Mouse (Mus musculus) mature B cell (primary cell): ENCODE results near the gene Ankrd54.
"Not testable (repeated sequence)": the region's sequence is repeated elsewhere in the genome, so short reads cannot be mapped to it uniquely, and the experiment has no call there.

Experiments used
- in situ Hi-C: fragments of 300-500 bp; cut with MboI; formaldehyde crosslinking; loops from 2 replicates; pipeline ENCODE4 v1.14.3; 2019

The Ankrd54 gene

DNA sequence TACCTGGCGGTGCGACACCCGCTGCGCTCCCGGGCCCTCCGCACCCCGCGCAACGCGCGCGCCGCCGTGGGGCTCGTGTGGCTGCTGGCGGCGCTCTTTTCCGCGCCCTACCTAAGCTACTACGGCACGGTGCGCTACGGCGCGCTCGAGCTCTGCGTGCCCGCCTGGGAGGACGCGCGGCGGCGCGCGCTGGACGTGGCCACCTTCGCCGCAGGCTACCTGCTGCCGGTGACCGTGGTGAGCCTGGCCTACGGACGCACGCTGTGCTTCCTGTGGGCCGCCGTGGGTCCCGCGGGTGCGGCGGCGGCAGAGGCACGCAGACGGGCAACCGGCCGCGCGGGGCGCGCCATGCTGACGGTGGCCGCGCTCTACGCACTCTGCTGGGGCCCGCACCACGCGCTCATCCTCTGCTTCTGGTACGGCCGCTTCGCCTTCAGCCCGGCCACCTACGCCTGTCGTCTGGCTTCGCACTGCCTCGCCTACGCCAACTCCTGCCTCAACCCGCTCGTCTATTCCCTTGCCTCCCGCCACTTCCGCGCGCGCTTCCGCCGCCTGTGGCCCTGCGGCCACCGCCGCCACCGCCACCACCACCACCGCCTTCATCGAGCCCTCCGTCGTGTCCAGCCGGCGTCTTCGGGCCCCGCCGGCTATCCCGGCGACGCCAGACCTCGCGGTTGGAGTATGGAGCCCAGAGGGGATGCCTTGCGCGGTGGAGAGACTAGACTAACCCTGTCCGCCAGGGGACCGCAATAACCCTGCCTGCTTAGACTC, 19.8 kb downstream of the Ankrd54 start:
- in situ Hi-C loops, result no loop called here

DNA sequence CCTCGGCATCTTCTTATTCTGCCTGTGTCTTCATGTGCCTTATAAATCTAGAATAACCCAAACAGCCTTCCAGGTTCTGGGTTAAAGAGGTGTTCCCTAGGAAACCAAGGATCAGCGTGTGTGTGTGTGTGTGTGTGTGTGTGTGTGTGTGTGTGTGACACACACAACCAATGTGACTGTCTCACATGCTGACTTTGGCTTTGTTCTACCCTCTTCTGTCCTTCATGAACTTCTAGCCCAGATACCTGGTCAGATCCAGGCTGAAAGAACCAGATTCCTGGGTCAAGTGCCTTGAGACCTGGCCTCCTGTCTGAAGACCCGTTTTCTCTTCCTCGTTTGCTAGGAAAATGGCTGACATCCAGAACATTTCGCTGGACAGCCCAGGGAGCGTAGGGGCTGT, 21.1 kb downstream of the Ankrd54 start, which contains the start of gene Galr3:
Galr3 (plus strand) TSS at position 301 of the 400 bp plus-strand sequence.
- in situ Hi-C loops, result no loop called here

DNA sequence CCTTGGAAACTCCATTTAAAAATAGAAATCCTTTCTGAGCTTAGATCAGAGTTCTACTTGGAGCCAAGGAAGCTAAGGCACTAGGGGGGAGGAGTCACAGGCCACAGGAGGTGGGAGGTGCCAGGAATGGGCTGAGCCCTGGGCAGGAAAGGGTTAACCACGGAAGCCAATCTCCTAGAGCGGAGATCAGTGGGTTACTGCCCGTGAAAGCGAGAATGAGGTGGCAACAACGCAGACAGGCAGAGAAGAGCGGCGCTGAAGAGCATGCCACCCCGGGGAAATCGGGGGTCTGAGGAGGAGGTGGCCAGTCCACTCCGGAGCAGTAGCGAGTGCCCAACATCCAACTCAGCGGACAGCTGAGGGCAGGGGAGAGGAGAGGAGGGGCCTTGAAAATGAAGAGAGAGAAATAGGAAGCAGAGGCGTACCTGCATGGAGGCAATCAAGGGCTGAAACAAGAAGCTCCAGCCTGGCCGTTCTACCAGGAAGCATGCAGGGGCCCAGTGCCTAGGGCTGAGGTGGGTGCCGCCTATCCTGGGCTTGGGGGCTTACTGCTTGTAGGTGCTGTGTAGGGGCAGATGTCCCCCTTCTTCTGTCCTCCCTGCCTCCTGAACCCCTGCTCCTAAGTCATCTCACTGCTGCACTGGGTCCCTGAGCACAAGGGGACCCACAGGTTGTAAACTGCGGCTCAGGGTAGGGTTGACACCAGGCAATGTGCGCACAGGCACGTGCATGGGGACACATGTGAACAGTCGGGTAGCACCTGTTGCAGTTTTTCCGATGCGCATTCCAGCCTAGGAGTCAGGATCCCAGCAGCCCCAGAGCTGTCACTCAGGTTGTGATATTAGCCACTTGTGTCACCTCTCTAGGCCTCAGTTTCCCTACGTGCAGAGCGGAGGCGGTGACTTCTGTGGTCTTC, 21.9 kb downstream of the Ankrd54 start:
- in situ Hi-C loops, result no loop called here

DNA sequence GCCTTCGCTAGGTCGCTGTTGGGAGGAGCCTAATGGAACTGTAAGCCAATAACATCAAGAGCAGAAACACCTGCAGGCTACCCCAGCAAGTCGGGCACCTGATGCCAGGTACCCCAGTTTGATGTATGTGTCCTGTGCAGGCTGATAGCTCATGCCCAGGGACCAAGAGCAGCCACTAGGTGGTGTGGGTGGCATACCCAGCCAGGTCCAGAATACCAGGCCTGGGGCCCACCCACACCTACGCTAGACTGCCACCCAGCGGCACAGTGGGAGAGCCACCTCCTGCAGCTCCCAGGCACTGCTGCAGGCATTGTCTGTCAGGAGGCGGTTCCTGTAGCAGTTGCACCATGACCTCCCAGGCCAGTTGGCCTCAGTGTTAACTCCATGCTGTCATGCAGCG, 23.8 kb downstream of the Ankrd54 start:
- in situ Hi-C loops, result no loop called here

DNA sequence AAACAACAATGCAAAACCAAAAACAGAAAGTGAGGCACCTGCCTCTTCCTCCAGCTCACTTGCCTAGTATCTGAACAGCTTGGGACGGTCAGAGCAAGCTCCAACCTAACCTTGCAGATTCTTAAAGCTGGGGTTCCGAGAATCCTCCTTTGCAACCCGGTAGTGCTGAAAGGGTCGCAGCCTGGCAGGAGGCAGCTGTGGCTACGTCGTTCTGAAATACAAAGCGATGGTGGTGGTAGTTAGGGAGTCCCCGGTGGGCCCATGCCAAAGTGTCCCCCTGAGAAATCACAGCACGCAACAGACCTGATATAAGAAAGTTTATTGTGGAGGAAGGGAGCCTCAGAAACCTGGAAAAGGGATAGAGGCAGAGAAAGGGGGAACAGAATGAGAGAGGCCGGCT, 24.4 kb downstream of the Ankrd54 start:
- in situ Hi-C loops, result no loop called here

DNA sequence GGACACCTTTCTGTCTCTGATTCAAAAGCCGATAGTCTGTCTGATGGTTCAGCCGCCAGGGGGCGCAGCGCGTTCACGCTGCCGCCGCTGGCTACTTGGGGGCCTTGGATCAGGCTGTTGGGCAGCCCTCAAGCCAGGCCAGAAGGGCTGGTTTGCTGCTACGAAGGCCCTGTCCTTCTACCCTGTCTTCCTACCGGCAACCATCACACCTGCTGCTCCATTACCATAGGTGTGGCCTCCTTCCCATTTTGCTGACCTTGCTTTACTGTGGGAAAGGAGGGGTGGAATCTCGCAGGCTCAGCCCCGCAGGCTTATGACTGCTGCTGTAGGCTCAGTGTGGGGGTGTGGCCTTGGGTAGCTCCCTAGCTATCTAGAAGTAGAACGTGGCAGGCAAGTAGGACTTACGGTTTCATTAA, 24.8 kb downstream of the Ankrd54 start:
- in situ Hi-C loops, result no loop called here

DNA sequence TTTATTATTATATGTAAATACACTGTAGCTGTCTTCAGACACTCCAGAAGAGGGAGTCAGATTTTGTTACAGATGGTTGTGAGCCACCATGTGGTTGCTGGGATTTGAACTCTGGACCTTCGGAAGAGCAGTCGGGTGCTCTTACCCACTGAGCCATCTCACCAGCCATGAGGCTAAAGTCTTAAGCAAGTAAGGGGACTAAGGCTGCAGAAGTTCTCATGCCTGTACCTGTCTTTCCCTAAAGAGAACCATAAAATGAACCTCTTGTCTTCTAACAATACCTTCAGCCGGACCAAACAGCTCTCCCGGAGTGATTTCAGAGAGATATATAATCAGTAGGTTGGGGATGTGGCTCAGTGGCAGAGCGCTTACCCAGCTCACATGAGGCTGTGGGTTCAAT, 30.8 kb downstream of the Ankrd54 start:
- in situ Hi-C loops, result not testable (repeated sequence)

DNA sequence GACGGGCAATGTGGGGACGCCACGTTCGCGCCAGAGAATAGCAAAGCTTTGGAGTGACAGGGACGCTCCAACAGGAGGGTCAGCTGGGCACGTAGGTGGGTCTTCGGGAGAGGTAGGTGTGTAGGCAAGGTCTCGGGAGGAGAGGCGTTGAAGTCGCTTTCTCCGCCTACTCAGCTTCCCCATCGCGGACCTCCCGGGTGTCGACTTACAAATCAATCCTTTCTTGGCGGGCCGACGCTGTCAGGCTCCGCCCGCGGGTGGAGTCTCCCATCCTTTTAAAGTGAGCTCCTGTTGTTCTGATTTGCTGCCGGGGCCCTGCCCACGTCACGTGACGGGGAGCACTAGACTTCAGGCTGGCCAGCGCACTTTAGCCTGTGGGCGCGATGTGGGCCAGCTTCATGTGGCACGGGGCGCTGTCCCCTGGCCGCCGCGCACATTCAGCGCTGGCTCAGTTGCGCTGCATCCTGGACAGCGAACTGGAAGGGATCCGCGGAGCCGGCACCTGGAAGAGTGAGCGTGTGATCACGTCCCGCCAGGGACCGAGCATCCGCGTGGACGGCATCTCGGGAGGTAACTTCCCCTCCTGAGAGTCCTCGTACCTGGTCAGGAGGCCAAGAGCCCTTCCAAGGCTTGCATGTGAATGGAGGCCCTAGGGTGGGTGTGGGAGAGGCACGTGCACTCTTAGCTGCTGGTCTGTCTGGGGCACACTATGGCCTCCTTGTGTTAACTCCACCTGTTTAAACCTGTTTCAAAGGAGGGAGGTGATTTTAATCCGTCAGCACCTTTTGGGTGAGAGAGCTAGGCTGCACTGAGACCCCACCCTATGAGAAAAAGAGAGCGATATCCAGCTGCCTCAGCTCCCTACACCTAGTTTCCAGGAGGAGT, 31.9 kb downstream of the Ankrd54 start:
- in situ Hi-C loops, result no loop called here

DNA sequence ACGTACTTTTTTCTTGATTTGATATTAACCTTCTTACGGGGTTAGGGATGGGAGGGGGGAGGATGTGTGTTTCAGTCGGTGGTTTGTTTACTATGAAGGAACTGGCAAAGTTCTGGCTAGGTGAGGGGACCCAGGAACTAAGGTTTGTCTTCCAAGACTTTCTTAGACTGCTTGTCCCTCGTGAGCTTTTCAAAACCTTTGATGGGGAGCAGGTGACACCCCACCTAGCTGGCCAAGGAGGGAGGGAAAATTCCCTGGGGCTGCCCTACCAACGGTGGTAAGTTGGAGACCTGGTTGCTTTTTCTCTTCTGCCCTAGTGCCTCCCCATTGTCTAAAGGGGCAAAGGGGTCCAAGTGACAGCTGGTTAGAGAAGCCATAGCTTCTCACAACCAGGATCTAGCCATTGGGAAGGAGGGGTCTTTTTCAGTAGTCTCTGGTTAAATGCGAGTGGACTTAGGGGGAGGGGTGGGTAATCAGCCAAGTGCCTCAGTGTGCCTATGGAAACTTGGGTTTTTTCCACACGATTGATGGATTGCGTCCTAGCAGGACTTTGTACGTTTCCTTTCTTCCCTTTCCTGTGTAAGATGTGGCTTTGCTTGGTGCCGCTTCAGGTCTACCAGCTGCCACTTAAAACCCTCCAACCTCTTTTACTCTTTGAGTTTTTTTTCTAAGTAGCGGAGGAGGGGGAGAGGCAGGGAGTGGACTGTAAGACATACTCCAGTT, 33.0 kb downstream of the Ankrd54 start:
- in situ Hi-C loops, result no loop called here

DNA sequence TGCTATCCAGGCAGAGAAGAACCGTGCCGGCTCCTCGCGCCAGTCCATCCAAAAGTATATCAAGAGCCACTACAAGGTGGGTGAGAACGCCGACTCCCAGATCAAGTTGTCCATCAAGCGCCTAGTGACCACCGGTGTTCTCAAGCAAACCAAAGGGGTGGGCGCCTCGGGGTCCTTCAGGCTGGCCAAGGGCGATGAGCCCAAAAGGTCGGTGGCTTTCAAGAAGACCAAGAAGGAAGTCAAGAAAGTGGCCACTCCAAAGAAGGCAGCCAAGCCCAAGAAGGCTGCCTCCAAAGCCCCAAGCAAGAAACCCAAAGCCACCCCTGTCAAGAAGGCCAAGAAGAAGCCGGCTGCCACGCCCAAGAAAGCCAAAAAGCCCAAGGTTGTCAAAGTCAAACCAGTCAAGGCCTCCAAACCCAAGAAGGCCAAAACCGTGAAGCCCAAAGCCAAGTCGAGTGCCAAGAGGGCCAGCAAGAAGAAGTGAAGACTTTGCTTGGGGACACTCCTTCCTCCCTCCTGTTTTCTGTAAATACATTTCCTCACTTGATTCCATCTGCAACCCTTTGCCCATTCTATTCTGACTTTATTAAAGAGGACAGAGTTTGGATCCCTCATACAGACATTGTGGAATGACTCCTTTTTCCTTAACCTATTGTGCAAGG, 33.7 kb downstream of the Ankrd54 start:
- in situ Hi-C loops, result no loop called here

DNA sequence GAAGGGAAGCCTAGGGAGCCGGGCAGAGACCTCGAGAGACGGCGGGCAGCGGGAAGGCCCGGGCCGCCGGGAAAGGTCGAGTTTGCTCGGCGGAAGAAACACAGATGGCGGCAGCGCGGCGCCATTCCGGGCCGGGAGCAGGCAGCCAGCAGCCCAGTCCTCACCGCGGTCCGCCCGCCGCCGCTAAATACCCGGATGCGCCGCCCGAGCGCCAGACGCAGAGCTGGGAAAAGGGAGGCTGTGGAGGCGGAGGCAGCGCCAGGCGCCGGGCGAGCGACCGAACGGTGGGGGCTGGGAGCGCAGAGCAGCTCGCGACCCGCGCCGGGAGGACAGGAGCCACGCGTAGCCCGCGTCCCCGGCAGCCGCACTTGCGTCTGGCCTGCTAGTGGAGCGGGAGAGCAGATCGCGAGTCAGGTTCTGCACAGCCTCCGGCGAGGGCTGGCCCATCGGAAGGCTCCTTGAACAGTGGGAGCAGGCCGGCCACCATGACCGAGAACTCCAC, 34.4 kb downstream of the Ankrd54 start, which contains the start of gene H1f0:
H1f0 (plus strand) TSS at position 214 of the 502 bp plus-strand sequence.
- in situ Hi-C loops, result no loop called here

DNA sequence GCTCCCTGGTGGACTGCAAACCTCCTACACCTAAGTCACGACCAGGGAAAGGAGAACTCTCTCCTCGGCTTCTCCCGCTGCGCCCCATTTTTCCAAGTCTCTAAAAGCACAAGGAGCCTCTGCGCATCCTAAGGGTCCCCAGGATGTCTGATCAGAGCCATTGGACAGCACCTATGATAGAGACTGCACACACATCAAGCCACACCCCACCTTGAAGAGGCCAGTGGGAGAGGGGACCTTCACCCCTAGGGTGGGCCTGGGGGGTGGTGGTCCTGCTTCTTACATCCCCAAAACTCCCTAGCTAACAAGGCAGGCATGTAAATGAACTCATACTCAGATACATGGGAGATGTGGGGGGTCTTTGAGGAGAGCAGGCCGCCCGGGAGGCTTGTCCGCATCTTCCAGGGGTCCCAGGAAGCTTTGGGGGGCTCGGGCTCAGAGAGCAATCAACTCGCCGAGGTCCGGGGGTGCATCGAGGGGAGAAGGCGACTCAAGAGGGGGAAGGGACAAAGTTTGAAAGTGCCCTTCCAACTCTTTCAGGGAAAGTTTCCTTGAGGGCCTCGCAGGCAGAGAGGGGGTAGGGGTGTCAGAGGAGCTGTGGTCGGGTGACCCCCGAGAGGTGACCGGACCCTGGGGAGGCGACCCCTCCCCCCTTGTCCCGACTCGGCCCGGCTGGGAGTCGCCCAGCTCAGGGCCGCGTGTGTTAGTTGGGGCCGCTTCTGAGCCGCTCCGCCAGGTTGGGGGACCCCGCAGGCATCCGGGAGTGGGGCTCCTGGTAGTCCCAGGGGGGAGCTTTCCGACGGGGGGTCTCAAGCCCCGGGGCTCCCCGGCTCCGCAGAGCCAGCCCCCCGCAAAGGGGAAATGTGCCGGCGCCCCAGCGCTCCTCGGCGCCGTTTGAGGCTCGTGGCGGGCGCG, 35.1 kb downstream of the Ankrd54 start:
- in situ Hi-C loops, result no loop called here

DNA sequence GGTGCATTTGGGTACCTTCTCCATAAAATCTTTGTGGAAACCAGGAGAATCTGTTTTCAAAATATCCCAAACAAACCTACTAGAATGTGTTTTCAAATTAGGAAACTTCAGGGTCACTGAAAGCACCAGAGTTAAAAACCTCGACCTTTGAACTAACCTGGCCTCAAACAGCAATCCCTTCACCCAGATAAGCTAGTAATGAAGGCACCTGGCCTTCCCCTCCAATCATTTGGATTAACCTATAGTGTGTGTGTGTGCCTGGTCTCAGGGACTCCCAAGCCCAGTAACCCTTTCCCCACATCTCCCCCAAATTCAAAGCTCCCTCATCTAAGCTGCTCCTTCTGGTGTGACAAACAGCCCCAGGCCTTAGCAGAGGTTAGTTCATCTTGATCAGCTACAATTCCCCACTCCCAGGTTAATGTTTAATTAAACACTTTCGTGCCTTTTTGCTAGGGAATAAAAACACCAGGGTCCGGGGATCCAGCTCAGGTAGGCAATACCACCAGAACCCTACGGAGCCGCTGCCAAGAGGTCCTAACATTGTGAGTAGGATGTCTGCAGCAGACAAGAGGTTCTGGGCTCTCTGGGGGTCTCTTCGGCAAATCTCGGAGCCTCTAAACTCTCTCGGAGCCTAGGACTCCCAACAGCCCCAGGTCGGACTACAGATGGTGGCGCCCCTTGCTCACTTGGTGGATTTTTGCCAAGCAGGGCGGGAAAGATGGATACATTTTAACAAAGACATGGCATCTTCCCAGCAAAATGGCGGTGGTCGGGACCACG, 36.0 kb downstream of the Ankrd54 start:
- in situ Hi-C loops, result no loop called here

DNA sequence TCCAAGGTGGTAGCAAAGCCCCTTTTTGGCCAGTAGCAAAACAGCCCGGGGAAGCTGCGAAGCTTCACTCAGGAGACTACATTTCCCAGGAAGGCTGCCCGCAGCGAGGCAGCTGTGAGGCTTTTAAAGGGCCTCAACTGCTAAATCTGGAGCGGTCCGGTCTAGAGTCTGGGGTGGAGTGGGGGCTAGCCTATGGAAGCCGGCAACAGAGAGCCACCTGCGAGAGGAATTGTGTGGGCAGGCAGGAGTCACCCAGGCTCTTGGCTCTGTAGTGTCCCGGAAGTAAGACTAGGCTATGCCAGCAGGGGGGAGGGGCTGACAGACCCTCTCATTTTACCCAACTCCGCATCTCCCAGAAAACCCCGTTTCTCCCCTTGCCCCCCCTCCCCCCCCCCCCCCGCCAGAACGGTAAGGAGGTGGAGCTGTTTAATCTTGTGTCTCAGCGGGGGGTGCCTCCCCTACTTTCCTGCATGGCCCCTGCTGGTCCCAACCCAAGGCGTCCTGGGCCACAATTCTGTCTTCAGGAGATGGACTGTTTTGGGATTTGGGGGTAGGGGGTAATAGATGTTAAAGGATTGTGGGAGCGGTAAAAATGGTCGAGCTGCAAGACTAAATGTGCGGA, 36.9 kb downstream of the Ankrd54 start:
- in situ Hi-C loops, result no loop called here

DNA sequence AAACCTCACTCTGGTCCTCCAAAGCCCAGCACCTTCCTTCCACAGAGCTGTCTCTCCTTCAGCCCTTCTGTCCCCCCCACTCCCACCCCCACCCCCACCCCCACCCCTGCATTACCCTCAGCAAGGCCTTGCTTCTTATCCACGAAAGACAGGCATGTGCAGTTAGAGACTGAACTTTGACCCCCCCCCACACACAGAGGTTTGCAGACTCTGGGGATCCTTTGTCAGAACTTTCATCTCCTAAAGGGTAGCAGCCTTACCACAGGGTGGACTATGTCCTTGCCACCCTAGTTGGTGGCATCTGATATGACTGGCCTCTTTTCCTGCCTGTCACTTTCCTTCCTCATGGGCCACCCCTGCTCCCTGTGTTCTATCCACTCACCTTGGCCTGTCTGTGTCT, 39.3 kb downstream of the Ankrd54 start:
- in situ Hi-C loops, result no loop called here

DNA sequence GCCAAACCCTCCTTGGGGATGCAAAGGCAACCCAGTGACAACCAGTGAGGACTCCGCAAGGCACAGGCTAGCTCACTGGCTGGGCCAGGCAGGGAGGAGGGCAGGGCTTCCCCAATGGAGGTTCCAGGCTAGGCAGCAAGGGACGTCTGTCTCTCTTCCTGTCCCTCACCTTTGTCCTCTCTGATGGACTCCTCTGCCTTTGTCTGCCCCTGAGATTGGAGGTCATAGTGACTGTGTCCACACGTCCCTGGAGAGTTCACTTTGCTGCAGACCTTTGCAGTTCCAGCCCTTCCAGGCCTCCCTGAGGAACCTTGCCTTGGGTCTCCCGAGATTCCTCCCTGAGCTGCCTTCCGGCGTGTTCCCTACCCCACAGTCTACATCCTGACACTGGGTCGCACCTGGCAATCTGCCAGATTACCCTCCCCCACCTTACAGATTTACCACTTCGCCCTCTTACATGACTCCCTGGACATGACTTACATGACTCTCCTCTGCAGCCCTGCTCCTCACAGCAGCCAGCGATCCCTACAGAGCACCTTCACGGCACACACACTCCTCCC, 39.9 kb downstream of the Ankrd54 start:
- in situ Hi-C loops, result no loop called here

DNA sequence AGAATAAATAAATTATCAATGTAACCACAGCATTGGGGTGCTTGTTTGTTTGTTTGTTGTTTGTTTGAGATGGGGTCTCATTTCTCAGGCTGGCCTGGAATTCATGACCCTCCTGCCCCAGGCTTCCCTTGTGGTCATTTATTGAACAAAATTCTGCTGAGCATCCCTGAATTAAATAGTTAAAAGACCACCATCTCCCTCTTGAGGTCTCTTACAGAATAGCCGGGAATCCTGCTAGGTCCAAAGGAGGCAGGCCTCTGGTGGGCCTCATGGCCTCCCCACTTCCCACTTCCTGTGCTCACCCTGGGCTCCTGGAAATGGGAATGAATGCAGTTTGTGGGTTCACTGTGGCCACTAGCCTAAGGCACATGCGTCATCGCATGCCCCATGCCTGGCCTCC, 43.8 kb downstream of the Ankrd54 start:
- in situ Hi-C loops, result no loop called here

DNA sequence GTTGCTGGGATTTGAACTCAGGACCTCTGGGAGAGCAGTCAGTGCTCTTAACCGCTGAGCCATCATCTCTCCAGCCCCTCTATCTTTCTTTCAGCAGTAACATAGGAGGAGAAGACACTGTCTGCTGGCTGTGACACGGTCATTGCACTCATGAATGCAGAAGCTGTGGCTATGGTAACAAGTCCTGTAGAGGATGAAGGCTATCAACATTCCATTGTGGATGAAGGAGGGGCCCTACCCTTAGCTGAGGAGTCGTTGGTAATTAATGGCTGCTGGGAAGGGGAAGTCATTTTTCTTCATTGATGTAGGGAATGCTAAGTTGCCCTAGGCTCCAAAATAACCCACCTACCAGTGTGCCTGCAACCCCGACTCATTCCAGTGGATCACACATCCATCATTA, 44.5 kb downstream of the Ankrd54 start:
- in situ Hi-C loops, result no loop called here
